Mouse (Mus musculus) layer of hippocampus, postnatal 36 days (tissue): ENCODE results near the gene Ppp5c. TPM values are rescaled to one million over a fixed set of nuclear protein-coding genes. Genes with fewer than 3 reads are reported as not detected.
A peak's percentile ranks its signal among the peaks of the same experiment; 100 is the strongest.

ENCODE experiments used
- DNase-seq, 2 experiments: peaks; one replicate each; pipeline ENCODE4 v3.0.0; 2022
- total RNA-seq, 2 experiments: library from RNA; stranded (reverse); gene quantifications; 2 replicates each; pipeline ENCODE4 v1.2.3; 2021

Ppp5c gene
- total RNA-seq, 2 experiments from 2014 or later: 147 to 149 TPM

DNA sequence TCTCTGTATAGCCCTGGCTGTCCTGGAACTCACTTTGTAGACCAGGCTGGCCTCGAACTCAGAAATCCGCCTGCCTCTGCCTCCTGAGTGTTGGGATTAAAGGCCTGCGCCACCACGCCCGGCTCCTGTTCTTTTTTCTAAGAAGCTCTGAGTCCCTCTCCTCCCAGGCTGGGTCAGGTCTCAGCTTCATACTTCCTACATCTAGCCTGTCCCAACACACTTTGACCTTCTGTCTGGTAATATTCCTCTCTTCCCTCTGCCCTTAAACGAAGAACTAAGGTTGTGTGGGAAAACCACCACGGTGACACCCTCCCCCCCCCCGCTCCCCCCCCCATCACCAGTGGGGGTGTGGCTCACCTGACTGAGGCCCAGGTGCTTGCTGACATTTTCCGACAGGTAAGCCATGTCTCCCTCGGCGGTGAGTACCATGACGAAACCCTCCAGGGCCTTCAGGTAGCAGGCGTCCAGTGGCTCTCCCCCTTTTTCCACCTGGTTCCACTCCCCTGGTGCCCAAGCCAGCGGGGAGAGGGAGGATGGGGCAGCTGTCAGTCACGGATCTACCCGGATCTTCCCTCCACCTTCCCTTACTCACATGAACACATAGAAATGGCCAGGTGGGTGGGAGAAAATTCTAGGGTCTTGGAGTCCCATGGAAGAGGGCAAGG lies 26.7 kb upstream of the Ppp5c start:
- no peak for DNase-seq

DNA sequence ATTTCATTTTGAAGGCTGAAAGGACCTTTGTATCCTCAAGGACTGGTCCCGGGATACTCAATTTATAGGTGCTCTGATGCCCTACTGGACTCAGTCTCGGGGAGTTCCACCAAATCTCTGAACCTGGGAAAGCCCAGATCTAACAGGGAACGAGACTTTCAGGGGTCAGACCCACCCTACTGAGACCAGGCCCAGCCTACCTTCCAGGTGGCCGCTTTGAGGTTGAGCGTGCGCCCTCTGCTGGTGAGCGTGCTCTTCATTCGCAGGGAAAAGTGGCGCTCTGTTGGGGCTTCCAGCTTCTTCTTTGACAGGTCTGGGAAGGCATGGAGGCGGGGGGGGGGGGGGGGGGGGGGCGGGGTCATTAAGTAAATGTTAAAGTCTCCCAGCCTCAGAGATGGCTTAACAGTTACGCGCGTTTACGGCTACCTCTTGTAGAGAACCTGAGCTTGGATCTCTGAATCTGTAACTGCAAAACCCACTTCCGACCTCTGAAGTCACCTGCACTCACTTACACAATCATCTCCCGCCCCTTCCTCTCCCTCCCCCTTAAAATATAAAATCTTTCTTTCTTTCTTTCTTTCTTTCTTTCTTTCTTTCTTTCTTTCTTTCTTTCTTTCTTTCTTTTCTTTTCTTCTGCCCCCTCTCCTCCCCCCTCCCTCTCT lies 23.3 kb upstream of the Ppp5c start:
- DNase-seq: no peak

DNA sequence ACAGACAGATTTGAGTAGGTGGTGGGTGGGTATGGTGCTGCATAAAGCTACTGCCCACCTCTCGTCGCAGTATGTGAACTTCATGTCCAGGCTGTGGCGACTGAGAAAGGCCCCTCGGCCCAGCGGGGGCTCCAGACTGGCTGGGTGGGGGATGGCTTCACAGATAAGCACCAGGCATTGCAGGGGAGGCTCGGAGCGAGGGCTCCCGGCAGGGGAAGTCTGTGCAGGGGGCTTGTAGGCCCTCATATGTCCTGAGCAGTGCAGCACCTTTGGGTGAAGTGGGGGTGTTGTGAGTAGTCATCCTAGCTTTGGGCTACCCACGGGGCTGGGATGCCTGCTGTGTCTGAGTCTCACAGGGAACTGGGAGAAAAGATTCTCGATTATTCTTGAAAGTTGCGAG lies 22.8 kb upstream of the Ppp5c start:
- no peak for DNase-seq

DNA sequence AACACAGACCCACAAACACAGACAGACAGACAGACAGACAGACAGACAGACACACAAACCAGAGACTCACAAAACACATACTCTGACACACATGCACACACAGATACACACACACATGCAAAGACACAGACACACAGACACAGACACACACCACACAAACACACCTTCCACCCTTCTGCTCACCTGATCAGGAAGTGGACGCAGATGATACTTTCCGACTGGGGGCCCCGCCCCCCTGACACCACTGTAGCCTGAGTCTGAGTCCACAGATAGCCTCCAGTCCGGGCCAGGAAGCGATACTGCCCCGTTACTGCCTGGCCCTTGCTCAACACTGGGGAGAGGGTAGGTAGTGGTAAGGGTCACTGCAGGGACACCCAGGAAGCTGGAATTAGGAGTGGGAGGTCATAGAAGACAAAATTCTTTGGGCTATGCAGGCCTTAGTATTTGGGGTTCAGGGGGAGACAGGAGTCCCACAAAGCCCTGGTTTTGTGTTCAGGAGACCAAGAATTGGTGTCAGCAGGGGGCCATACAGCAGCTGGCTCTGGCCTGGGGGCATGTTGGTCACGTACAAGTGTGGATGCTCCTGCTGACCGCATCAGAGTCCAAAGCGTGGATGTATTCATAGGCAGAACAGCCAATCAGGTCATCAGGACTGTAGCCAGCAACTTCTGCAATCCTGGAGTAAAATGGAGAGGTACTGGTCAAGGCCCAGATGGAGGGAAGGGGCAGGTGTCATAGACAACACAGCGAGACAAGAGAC lies 20.9 kb upstream of the Ppp5c start:
- no peak for DNase-seq

DNA sequence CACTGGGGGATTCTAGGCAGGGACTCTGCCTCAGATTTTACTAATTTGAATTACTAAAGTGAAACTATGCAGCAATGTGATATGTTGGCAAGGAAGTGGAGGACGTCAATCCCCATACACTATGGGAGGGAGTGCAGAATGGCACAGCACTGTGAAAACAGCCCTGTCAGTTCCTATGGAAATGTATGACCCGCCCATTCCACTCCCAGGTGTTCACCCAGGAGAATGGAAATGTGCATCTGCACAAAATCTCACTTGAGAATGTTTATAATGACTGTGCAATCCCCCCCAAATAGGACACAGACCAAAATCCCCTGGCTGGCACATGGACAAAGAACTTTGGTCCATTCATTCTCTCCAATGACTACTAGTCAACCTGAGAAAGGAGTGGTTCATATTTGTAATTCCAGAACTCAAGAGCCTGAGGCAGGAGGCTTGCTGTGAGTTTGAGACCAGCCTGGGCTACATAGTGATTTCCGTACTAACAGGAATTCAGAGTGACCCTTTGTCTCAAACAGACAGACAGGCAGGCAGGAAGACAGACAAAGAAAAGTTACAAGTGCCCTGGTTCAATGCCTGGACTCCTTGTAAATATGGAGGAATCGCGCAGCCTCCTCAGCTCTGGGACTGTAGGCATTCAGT lies 19.4 kb upstream of the Ppp5c start:
- DNase-seq: no peak

DNA sequence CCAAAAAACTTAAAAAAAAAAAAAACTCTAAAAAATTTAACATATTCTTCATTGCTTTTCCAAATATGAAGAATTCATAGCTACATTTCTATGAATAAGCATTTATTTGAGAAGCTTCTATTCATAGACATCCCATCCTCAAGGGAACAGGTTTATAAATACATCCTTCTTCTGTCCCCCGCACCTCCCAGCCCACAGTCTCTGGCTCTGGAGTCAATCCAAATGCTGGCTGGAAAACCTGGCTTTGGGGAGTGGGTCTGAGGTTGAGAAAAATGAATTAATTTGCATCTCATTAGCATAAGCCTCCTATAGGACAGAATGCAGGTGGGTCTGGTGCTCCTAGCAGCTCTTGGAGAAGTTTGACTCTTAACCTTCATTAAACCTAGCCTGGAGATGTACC lies 18.0 kb upstream of the Ppp5c start:
- DNase-seq: no peak

DNA sequence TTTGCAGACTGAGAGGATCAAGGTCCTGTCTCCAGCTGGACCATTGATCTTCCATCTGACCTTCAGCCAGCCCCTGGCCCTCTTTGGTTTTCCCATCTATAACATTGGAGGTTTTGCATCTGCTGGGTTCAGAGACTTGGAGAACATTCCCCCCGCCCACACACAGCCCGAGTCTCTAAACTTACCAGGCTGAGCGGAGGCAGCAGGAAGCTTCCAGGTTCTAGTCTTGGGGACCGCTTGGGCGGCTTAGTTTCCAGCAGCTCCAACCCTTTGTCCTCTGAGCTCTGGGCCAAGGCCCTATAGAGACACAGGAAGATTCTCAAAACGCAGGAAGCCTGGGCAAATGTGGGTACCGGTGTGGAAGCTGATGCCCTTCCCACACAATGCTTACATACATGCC lies 11.6 kb upstream of the Ppp5c start:
- DNase-seq: no peak

DNA sequence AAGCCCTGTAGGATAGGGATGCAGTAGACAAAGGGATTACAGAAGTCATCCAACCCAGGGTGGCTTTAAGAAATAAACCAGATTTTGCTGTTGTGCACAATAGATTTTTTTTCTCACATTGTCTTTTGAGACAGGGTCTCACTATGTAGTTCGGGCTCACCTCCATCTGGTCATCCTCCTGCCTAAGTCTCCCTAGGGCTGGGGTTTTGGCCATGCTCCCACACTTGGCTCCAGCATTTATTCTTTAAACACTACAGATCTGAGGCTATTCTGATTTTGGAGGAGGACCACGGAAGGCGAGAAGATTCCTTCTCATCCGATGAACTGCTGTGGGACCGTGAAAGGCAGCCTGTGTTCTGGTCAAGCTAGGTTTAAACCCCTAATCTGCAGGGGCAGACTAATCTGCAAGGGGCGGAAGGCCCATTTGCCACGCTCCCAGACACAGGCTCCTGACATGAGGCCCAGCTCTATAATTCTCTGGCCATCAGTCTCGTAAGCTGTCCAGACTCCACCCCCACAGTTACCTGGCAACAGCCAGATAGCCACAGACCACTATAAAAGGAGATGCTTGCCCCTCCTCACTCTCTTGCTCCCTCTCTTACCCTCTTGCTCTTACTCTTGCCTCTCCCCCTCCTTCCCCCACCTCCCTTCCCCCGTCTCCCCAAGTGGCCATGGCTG lies 10.4 kb upstream of the Ppp5c start:
- DNase-seq: no peak

DNA sequence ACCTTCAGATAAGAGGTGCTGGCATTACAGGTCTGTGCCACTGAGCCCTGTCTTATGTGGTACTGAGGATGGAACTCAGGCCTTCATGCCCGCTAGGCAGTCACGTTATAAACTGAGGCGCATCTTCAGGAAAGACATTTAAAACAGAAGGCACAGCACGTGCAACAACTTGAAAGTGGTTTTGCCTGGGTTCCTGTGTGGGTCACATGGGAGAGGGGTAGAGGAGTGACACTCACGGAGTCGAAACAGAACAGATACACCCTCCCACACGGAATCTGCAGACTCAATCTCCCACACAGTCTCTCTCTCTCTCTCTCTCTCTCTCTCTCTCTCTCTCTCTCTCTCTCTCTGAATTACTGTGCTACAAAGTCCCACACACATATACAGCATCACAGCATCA lies 2.5 kb upstream of the Ppp5c start:
- no peak for DNase-seq

DNA sequence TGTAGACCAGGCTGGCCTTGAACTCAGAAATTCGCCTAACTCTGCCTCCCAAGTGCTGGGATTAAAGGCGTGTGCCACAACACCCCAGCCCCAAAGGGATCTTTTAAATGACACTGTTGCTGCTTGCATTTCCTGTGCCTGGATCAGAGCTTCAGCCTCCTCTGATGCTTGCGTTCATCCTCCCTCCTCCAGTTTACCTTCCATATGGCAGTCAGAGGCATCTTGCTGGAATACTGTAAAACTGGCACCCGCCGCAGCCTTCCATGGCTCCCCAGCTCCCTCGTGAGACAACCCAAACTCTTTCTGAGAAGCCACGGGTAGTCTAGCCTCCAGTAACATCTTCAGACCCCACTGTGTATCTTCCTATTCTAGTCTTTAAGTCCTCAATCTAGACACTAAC lies 1.2 kb upstream of the Ppp5c start:
- no peak for DNase-seq

DNA sequence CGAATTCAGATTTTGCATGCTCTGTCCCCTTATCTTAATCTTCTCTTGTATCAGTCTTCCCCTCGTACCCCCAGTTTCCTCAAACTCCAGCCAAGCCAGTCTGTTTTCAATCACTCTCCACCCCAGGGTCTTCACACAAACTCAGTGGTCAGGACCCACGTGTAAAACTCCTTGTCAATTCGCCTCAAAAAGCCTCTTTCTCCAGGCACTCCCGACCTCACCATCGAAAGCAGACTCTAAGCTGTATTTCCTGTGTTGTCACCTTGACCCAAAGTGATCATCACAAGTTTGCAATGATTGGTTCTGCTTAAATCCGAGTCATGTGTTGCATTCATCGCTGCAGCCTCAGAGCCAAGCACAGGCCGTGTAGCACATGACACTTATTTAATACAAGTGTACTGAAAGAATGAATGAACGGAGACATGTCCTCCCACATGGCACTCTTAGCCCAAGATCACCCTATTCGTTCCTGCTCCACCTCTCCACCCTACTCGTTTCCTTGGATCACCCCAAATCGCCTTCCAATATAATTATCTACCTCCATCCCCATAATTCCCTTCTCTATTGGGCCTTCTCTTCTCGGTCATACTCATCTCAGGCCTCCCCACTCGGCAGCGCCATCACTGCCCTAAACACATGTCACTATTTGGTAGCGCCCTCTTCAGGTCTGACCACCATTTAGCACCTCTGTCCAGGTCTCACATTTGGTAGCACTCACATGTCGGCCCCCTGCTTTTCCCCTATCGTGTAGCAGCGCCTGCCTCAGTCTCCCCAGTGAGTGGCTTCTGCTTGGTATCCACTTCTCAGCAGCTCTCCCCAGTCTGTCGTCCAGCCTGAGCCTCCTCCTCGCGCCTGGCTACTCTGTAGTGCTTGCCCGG lies 775 bp downstream of the Ppp5c start:
- no peak for DNase-seq

DNA sequence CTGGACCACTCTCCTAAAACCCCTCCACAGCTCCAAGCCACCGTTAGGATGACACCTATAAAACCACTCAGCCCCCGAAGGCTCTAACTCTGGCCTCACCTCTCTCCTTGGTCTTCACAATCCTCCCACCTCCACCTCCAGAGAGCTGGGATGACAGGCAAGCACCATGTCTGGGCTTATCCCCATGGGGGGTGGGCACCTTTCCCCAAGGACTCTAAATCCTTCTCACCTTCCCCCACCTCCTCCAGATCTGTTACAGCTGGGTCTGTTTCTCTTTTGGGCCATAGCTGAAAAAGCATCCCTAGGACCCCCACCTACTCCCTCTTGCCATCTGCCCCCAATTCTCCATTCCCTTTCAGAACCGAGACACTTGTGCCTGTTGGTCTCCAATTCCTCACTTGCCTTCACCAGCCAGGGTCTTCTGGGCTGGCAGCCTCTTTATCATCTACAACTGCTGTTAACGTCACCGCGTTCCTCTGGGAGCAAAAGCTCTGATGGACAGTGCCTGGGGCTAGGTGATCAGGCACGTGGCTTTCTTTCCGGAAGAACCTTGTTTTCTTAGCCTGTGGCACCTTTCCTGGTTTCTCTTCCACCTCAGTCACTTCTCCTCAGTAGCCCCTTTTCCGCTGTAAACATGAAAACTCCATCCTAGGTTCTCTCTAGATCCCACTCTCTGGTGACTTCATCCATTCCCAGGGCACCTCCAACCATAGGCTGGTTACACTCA lies 1.7 kb downstream of the Ppp5c start:
- DNase-seq: no peak

DNA sequence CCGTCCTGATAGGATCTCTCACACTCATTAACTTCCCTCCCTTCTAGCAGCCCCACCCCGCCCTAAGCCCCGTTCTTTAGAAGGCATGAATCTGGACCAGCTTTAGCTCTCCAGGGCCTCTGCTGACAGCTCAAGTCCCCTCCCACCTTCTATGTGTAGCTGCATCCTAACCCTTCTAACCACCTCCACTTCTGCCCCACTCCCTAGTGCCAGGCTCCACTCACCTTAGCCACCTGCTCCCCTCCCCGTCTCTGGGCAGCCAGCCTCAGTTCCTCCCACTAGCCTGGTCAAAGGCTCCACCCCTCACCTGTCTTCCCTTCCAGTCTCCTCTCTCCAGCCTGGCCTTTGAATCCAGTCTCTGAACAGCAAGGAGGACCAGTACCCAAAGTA lies 2.2 kb downstream of the Ppp5c start:
- no peak for DNase-seq

DNA sequence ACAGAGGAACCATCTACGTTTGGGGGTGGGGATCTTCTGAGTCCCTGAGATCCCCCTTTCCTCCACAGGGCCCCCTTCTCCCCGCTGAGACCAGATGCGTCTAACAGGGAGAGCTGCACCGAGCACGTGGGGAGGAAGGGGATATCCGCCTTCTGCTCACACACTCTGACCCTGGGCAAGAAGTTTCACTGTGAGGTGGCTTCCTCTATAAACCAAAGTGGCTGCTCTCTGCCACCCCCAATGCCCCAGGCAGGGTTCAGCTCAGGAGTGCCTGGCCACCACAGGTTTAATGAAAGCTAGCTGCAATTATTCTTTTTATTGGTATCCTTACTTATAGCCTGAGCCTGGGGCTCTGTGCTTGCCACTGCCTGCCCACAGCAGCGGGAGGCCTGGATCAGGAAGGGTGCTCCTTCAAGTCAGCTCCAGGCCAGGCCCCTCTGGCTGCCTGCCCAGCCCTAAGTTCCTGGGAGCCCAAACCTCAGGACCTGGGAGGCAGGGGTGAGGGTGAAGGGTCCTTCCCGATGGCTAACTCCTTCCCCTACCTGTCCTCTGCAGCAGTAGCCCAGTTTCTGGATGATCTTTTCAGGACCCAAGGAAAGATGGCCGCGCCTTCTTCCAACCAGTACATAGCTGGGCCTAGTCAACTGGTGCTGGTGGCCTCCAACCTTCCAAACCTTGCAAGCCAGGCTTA lies 2.8 kb downstream of the Ppp5c start:
- no peak for DNase-seq

DNA sequence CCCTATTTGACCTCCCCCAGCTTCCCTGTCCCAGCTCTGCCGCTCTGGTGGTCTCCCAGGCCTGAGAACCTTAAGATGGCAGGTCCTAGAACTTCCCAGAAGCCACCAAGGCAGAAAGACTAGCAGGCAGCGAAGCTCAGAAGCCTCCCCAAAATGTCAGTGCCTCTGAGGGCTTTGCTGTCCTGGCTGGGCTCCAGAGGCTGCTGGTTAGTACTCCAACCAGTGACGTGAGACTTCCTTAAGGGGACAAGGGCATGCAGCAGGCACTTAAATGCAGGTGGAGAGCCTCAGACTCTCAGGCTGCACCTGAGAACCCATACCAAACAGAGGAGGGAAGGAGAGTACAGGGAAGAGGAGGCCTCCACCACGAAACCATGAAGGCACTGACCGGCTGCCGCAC lies 3.6 kb downstream of the Ppp5c start:
- no peak for DNase-seq

DNA sequence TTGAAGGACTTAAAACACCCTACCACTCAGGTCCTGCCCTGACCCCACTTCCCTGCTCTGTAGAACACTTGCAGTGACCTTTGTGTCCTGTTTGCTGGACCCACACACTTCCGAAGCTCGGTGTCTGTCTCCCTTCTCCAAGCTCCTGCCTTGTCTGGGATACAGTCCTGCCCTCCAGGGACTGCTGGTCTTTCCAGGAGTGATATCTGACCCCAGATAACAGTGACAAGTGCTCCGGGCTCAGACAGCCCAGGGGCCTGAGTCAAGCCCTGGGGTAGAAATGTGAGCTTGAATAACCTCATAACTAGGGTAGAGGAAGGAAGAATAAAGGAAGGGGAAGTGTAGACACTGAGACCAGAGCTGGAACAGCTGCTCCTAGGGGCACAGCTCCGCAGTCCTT lies 4.0 kb downstream of the Ppp5c start:
- DNase-seq: no peak

DNA sequence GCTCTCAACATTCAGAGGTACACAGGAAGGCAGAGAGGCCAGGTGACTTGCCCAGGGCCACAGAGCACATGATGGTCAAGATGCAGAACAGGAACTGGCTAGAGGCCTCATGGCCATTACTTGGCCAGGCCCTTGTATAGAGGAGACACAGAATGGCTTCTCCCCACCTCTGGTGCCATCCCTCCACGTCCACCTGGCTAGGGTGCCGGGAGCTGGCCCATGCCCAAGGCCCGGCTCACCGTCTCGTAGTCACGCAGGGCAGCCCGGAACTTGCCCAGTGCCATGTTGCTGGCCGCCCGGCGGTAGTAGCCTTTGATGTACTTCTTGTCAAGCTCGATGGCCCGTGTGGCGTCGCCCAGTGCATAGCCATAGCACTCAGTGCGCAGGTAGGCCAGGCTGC lies 5.5 kb downstream of the Ppp5c start:
- DNase-seq: no peak

DNA sequence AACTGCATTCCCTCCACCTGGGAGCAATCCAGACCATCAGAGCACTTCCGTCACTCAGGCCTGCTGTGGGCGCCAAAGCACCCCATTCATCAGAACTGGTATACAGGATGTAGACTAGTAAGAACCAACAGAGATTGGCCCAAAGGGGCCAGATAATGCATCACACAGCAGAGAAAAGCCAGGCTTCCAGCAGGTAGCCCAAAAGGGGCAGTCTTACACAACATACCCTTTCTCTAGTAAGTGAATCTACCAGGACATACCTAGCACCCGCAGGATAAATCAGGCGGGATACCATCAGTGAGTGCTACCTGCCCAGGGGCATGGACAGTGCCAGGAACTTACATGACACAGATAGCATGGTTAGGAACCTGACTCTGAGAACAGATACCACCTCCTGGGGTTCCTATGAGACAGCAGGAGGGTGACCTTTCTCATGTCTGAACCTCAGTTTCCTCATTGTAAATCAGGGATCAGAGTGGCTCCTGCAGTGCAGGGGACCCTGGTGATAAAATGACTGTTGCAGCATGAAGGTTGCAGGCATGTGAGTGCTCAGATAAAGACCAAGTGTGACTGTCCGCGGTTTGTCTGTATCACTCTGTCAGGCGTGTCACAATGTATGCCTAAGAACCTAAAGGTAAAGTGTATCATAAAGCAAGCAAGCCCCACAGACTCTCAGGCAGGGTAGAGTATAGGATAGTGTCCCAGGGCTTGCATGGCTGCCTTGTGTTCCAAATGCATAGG lies 8.1 kb downstream of the Ppp5c start:
- no peak for DNase-seq

DNA sequence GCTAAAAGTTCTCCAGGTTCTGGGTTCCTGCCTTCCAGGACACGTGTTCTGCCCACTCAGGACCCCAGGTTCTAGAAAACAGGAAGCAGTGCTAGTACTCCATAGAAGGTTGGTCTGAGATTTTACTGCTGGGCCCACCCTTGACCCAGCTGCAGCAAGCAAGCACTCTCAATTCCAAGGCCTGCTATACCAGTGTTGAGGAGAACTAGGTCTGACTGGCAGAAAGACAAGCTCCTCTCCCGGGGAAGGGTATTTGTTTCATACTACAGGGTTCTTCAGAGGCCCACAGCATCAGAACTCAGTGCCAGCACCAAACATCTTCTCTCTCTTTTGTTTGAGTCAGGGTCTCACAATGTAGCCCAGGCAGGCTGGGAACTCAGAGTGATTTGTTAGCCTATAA lies 9.8 kb downstream of the Ppp5c start:
- DNase-seq: no peak

DNA sequence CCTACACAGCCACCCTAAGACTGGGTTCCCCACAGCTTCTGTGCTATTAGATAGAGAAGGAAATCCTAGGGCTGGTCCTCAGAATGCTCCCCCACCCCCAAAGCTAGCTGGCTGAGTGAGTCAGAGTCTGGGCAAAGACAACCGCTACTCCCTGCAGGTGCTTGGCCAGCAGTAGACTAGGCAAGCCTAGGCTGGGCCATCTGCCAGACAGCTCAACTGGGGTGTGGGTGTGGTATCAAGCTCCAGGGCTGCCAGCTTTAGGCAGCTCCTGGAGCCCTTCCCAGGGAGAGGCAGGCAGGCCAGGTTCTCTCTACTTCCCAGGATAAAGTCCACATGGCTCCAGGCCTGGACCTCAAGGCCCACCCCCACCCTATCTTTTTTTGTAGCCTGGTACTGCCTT lies 10.7 kb downstream of the Ppp5c start:
- peak; percentile 89 to 91 for DNase-seq
